Mouse (Mus musculus) MEL (cell line): ENCODE results near the gene Noa1.

Experiments used
- CTCF ChIP-seq, 3 experiments: IDR thresholded peaks in 2 of 3; conservative IDR thresholded peaks in 1 of 3; 2 replicates each; pipeline ENCODE4 v1.5.1; 2011 to 2012; ENCODE audit warnings: low read length in 3 of 3, low read depth in 2 of 3, mild to moderate bottlenecking in 2 of 3, improper control_type of control experiment in 1 of 3, inconsistent platforms in 1 of 3, mixed read lengths in 1 of 3, moderate library complexity in 1 of 3; ENCODE audit not compliant: control insufficient read depth in 1 of 3, insufficient read depth in 1 of 3, poor library complexity in 1 of 3, severe bottlenecking in 1 of 3
- E2F4 ChIP-seq: IDR thresholded peaks from 2 replicates; pipeline ENCODE4 v1.6.1; 2011; ENCODE audit warnings: low read depth, low read length, improper control_type of control experiment, borderline replicate concordance
- ELF1 ChIP-seq: IDR thresholded peaks from 2 replicates; pipeline ENCODE4 v1.6.1; 2014; ENCODE audit warnings: low read depth, mild to moderate bottlenecking, inconsistent platforms, low read length, improper control_type of control experiment, moderate library complexity
- EP300 ChIP-seq, 2 experiments: IDR thresholded peaks; 2 replicates each; pipeline ENCODE4 v1.6.1; 2011; ENCODE audit warnings: improper control_type of control experiment in 2 of 2, low read length in 2 of 2, low read depth in 1 of 2, mild to moderate bottlenecking in 1 of 2
- MAX ChIP-seq: IDR thresholded peaks from 2 replicates; pipeline ENCODE4 v1.6.1; 2011; ENCODE audit warnings: low read length, improper control_type of control experiment
- MEF2A ChIP-seq: IDR thresholded peaks from 2 replicates; pipeline ENCODE4 v1.6.1; 2014; ENCODE audit warnings: low read depth, mild to moderate bottlenecking, inconsistent platforms, low read length, improper control_type of control experiment; ENCODE audit not compliant: poor library complexity, insufficient replicate concordance, severe bottlenecking; ENCODE audit errors: extremely low read depth
- POLR2A ChIP-seq, 2 experiments: IDR thresholded peaks; 2 replicates each; pipeline ENCODE4 v1.6.1; 2011 to 2012; ENCODE audit warnings: low read length in 2 of 2, mild to moderate bottlenecking in 2 of 2, control low read depth in 1 of 2, improper control_type of control experiment in 1 of 2, low read depth in 1 of 2, moderate library complexity in 1 of 2; ENCODE audit not compliant: control insufficient read depth in 1 of 2, insufficient read depth in 1 of 2, poor library complexity in 1 of 2
- POLR2AphosphoS2 ChIP-seq: IDR thresholded peaks from 2 replicates; pipeline ENCODE4 v1.6.1; 2011; ENCODE audit warnings: low read length, improper control_type of control experiment
- RAD21 ChIP-seq: IDR thresholded peaks from 2 replicates; pipeline ENCODE4 v1.6.1; 2011; ENCODE audit warnings: mild to moderate bottlenecking, low read depth, low read length, improper control_type of control experiment
- TCF12 ChIP-seq: IDR thresholded peaks from 2 replicates; pipeline ENCODE4 v1.6.1; 2014; ENCODE audit warnings: low read depth, mild to moderate bottlenecking, inconsistent platforms, low read length, improper control_type of control experiment, moderate library complexity

DNA sequence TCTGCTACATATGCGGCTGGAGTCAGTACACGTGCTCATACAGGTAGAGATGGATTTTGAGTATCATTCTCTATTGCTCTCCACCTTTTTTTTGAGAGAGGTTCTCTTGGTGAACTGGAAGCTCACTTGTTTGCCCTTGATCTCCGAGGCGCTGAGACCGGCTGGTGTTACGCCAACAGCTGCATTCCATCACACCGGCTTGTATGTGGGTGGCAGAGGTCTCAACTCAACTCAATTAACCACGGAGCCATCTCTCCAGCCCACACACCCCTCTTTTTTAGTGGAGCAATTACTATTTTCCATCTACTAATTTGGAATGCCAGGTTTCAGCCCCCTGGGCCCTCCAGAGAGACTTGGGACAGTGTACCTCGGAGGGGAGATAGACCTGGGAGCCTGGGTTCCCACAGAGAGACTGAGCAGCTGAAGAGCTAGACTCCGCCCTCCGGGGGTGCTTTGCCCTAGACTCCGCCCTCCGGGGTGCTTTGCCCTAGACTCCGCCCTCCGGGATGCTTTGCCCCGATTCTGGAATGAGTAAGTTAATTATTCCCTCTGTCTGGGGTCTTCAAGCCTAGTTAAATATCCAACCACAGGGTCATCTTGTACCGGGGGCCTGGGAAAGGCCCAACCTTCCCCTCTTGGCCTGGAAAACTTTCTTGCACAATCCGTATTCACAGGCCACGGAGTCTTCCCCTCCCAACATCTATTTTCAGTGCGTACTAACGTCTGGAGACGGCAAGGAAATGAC, 47.7 kb upstream of the Noa1 start:
- no peak for TF ChIP-seq EP300 (IDR thresholded peaks at IDR 0.05; ENCODE audit: low read depth in 1 of 2, low read length in 2 of 2)
- no peak for TF ChIP-seq ELF1
- no peak for TF ChIP-seq MEF2A
- TF ChIP-seq TCF12: no peak
- TF ChIP-seq POLR2A (IDR thresholded peaks at IDR 0.05; ENCODE audit: control insufficient read depth in 1 of 2, insufficient read depth in 1 of 2, low read depth in 1 of 2, low read length in 2 of 2, poor library complexity in 1 of 2): no peak
- no peak for TF ChIP-seq CTCF (IDR thresholded peaks at IDR 0.05 in 2 of 3, conservative IDR thresholded peaks at IDR 0.05 in 1 of 3; ENCODE audit: control insufficient read depth in 1 of 3, insufficient read depth in 1 of 3, low read depth in 2 of 3, low read length in 3 of 3, poor library complexity in 1 of 3, severe bottlenecking in 1 of 3)
- TF ChIP-seq MAX: no peak
- TF ChIP-seq E2F4: no peak
- TF ChIP-seq POLR2AphosphoS2: no peak
- TF ChIP-seq RAD21: no peak
